Mouse (Mus musculus): ENCODE results near the gene Nup210l. TPM values are rescaled to one million over a fixed set of nuclear protein-coding genes. Genes with fewer than 3 reads are reported as not detected.

The Nup210l gene
- polyA plus RNA-seq, 1 experiment = 0.56 TPM

GRCm38 (mm10) chr3:90222455-90222854 is 118.5 kb downstream of the Nup210l start:
- 85% methylated on average over 4 of the region's 4 CpGs for whole genome bisulfite sequencing
- no peak for DNase-seq (ENCODE audit: low read depth in 1 of 2, low spot score in 2 of 2)
- H3K4me1 ChIP-seq (ENCODE audit: control insufficient read depth, insufficient read depth, insufficient read length) = peaks cover 3% of the 10 kb centered on the region

GRCm38 (mm10) chr3:90222941-90223340 is 119.0 kb downstream of the Nup210l start:
- peaks cover 3% of the 10 kb centered on the region for H3K4me1 ChIP-seq (ENCODE audit: control insufficient read depth, insufficient read depth, insufficient read length)
- peaks cover 3% of the 10 kb centered on the region; the same call in 1 of the 2 replicates for H3K27me3 ChIP-seq (ENCODE audit: control insufficient read depth, insufficient read depth, low read length)
- 56% methylated on average over 3 of the region's 3 CpGs for WGBS
- H3K27ac ChIP-seq (ENCODE audit: insufficient read depth, low read length) = no peak overlapping the region
- H3K36me3 ChIP-seq (ENCODE audit: control insufficient read depth, insufficient read depth, low read length) = no peaks in the 10 kb centered on the region
- DNase-seq (ENCODE audit: low read depth in 1 of 2, low spot score in 2 of 2) = no peak
- H3K4me3 ChIP-seq (ENCODE audit: extremely low read depth, insufficient read depth, insufficient read length) = no peak overlapping the region
- TF ChIP-seq POLR2A (IDR thresholded peaks at IDR 0.05; ENCODE audit: low read depth, low read length) = no peak
- no peak for TF ChIP-seq CTCF (IDR thresholded peaks at IDR 0.05; ENCODE audit: extremely low read depth, insufficient read depth, insufficient read length, insufficient replicate concordance)

More at GRCm38 (mm10) chr3:90222455-90222854, 118.5 kb downstream of the Nup210l start:
- Histone ChIP-seq H3K27me3 (ENCODE audit: control insufficient read depth, insufficient read depth, low read length) (peaks cover 3% of the 10 kb centered on the region; the same call in 1 of the 2 replicates), H3K27ac (ENCODE audit: insufficient read depth, low read length) (no peak overlapping the region), H3K4me3 (ENCODE audit: extremely low read depth, insufficient read depth, insufficient read length) (no peak overlapping the region), H3K36me3 (ENCODE audit: control insufficient read depth, insufficient read depth, low read length) (no peaks in the 10 kb centered on the region)
- no peak for TF ChIP-seq CTCF (IDR thresholded peaks at IDR 0.05; ENCODE audit: extremely low read depth, insufficient read depth, insufficient read length, insufficient replicate concordance)
- TF ChIP-seq POLR2A (IDR thresholded peaks at IDR 0.05; ENCODE audit: low read depth, low read length) = no peak

GRCm38 (mm10) chr3:90224331-90224730 is 120.4 kb downstream of the Nup210l start:
- Histone ChIP-seq H3K4me3 (ENCODE audit: extremely low read depth, insufficient read depth, insufficient read length) (no peak overlapping the region), H3K27me3 (ENCODE audit: control insufficient read depth, insufficient read depth, low read length) (peaks cover 3% of the 10 kb centered on the region; the same call in 1 of the 2 replicates), H3K4me1 (ENCODE audit: control insufficient read depth, insufficient read depth, insufficient read length) (peaks cover 3% of the 10 kb centered on the region), H3K27ac (ENCODE audit: insufficient read depth, low read length) (no peak overlapping the region), H3K36me3 (ENCODE audit: control insufficient read depth, insufficient read depth, low read length) (no peaks in the 10 kb centered on the region)
- TF ChIP-seq CTCF (IDR thresholded peaks at IDR 0.05; ENCODE audit: extremely low read depth, insufficient read depth, insufficient read length, insufficient replicate concordance) (no peak), POLR2A (IDR thresholded peaks at IDR 0.05; ENCODE audit: low read depth, low read length) (no peak)
- 83% methylated on average over 10 of the region's 10 CpGs for WGBS
- DNase-seq (ENCODE audit: low read depth in 1 of 2, low spot score in 2 of 2) = no peak

- Histone ChIP-seq H3K4me3 (ENCODE audit: extremely low read depth, insufficient read depth, insufficient read length) (peak overlapping the region; percentile 88), H3K4me1 (ENCODE audit: control insufficient read depth, insufficient read depth, insufficient read length) (peaks cover 4% of the 10 kb centered on the region; the same call in 1 of the 2 replicates), H3K27me3 (ENCODE audit: control insufficient read depth, insufficient read depth, low read length) (no peaks in the 10 kb centered on the region), H3K36me3 (ENCODE audit: control insufficient read depth, insufficient read depth, low read length) (peaks cover 17% of the 10 kb centered on the region), H3K27ac (ENCODE audit: insufficient read depth, low read length) (peak overlapping the region; percentile 92)
- 6% methylated on average over 8 of the region's 8 CpGs for WGBS
- no peak for TF ChIP-seq CTCF (IDR thresholded peaks at IDR 0.05; ENCODE audit: extremely low read depth, insufficient read depth, insufficient read length, insufficient replicate concordance)
- TF ChIP-seq POLR2A (IDR thresholded peaks at IDR 0.05; ENCODE audit: low read depth, low read length) = no peak
- no peak for DNase-seq (ENCODE audit: low read depth in 1 of 2, low spot score in 2 of 2)
Measured at GRCm38 (mm10) chr3:90231075-90231474, 127.1 kb downstream of the Nup210l start.

GRCm38 (mm10) chr3:90231507-90232333 is 127.8 kb downstream of the Nup210l start, which contains the start of gene Jtb:
Gene Jtb (plus strand): TSS chr3:90231597.
- Histone ChIP-seq H3K27me3 (ENCODE audit: control insufficient read depth, insufficient read depth, low read length) (no peaks in the 10 kb centered on the region), H3K4me1 (ENCODE audit: control insufficient read depth, insufficient read depth, insufficient read length) (peaks cover 4% of the 10 kb centered on the region; the same call in 1 of the 2 replicates), H3K27ac (ENCODE audit: insufficient read depth, low read length) (peak within 1 kb of the TSS; percentile 92), H3K36me3 (ENCODE audit: control insufficient read depth, insufficient read depth, low read length) (peaks cover 19% of the 10 kb centered on the region), H3K4me3 (ENCODE audit: extremely low read depth, insufficient read depth, insufficient read length) (peak within 1 kb of the TSS; percentile 88)
- WGBS = under 1% methylated on average over 61 of the region's 61 CpGs
- DNase-seq (ENCODE audit: low read depth in 1 of 2, low spot score in 2 of 2) = peak; percentile 86 to 93
- TF ChIP-seq CTCF (IDR thresholded peaks at IDR 0.05; ENCODE audit: extremely low read depth, insufficient read depth, insufficient read length, insufficient replicate concordance) (no peak), POLR2A (IDR thresholded peaks at IDR 0.05; ENCODE audit: low read depth, low read length) (peak; percentile 84)

GRCm38 (mm10) chr3:90241251-90241650 is 137.3 kb downstream of the Nup210l start:
- Histone ChIP-seq H3K4me3 (ENCODE audit: extremely low read depth, insufficient read depth, insufficient read length) (no peak overlapping the region), H3K4me1 (ENCODE audit: control insufficient read depth, insufficient read depth, insufficient read length) (peaks cover 4% of the 10 kb centered on the region), H3K27me3 (ENCODE audit: control insufficient read depth, insufficient read depth, low read length) (no peaks in the 10 kb centered on the region), H3K36me3 (ENCODE audit: control insufficient read depth, insufficient read depth, low read length) (peaks cover 3% of the 10 kb centered on the region; the same call in 1 of the 2 replicates), H3K27ac (ENCODE audit: insufficient read depth, low read length) (no peak overlapping the region)
- DNase-seq (ENCODE audit: low read depth in 1 of 2, low spot score in 2 of 2) = no peak
- WGBS = 41% methylated on average over 2 of the region's 2 CpGs
- TF ChIP-seq POLR2A (IDR thresholded peaks at IDR 0.05; ENCODE audit: low read depth, low read length) (no peak), CTCF (IDR thresholded peaks at IDR 0.05; ENCODE audit: extremely low read depth, insufficient read depth, insufficient read length, insufficient replicate concordance) (no peak)

Measured in spleen, adult 2 months (tissue).